Mouse (Mus musculus) heart, embryonic 15.5 days (tissue): ENCODE measurements around the gene Pank3. TPM values are rescaled to one million over a fixed set of nuclear protein-coding genes. Genes with fewer than 3 reads are reported as not detected.

Source experiments
- ATAC-seq: fragments of 200-750 bp; cut with Nextera tagmentation; replicated peaks from 2 replicates; pipeline ENCODE4 v1.8.0; 2017; ENCODE audit warnings: low read depth, moderate TSS enrichment; ENCODE audit not compliant: insufficient number of reproducible peaks, insufficient read depth, low FRiP score
- H3K27ac ChIP-seq: fragments of 300-500 bp; sonication (generic); 2 replicates; pipeline ENCODE4 v1.5.1; 2015; ENCODE audit warnings: mild to moderate bottlenecking, inconsistent platforms
- H3K27me3 ChIP-seq: fragments of 300-500 bp; sonication (generic); 2 replicates; pipeline ENCODE4 v1.6.1; 2015; ENCODE audit warnings: inconsistent platforms
- H3K36me3 ChIP-seq: fragments of 300-500 bp; sonication (generic); 2 replicates; pipeline ENCODE4 v1.6.1; 2015; ENCODE audit warnings: mild to moderate bottlenecking, inconsistent platforms
- H3K4me1 ChIP-seq: fragments of 300-500 bp; sonication (generic); replicated peaks from 2 replicates; pipeline ENCODE4 v1.6.1; 2015; ENCODE audit warnings: inconsistent platforms
- H3K4me2 ChIP-seq: fragments of 300-500 bp; sonication (generic); 2 replicates; pipeline ENCODE4 v1.6.1; 2015; ENCODE audit warnings: inconsistent platforms, mild to moderate bottlenecking, moderate library complexity
- H3K4me3 ChIP-seq: fragments of 300-500 bp; sonication (generic); 2 replicates; pipeline ENCODE4 v1.5.1; 2015; ENCODE audit warnings: mild to moderate bottlenecking, inconsistent platforms
- H3K9ac ChIP-seq: fragments of 300-500 bp; sonication (generic); 2 replicates; pipeline ENCODE4 v1.6.1; 2015; ENCODE audit warnings: mild to moderate bottlenecking, inconsistent platforms
- H3K9me3 ChIP-seq: fragments of 300-500 bp; sonication (generic); replicated peaks from 2 replicates; pipeline ENCODE4 v1.6.1; 2016; ENCODE audit warnings: inconsistent platforms
- WGBS: fragments of 180-500 bp; shearing (Covaris S2); methylation state at CpG from one replicate; pipeline ENCODE4 v1.1.7; 2015; ENCODE audit warnings: mixed read lengths; 5-methylcytosine and 5-hydroxymethylcytosine counted together
- polyA plus RNA-seq: library from polyadenylated mRNA; unstranded; fragments of >200 nt; fragmentation: Nextera tagmentation; extraction: Ambion mirVana; gene quantifications from 2 replicates; pipeline ENCODE4 v1.2.1, GENCODE M21; 2015

Pank3 gene
- polyA plus RNA-seq, 1 experiment from 2014 or later = 8.3 TPM

GRCm38 (mm10) chr11:35754906-35755418, 14.3 kb upstream of the Pank3 start:
- H3K4me2 ChIP-seq = no peak overlapping the region
- 85% methylated on average over 4 of the region's 4 CpGs for WGBS
- no peaks in the 10 kb centered on the region for H3K4me1 ChIP-seq
- H3K9ac ChIP-seq = no peak overlapping the region
- no peak for ATAC-seq
- H3K4me3 ChIP-seq = no peak overlapping the region
- H3K36me3 ChIP-seq = no peaks in the 10 kb centered on the region
- no peak overlapping the region for H3K27ac ChIP-seq
- H3K9me3 ChIP-seq = no peaks in the 10 kb centered on the region
- H3K27me3 ChIP-seq = no peaks in the 10 kb centered on the region

- no peak overlapping the region for H3K27ac ChIP-seq
- ATAC-seq = no peak
- no peaks in the 10 kb centered on the region for H3K9me3 ChIP-seq
- no peak overlapping the region for H3K9ac ChIP-seq
- no peak overlapping the region for H3K4me2 ChIP-seq
- H3K4me3 ChIP-seq = no peak overlapping the region
- H3K4me1 ChIP-seq = no peaks in the 10 kb centered on the region
- H3K27me3 ChIP-seq = no peaks in the 10 kb centered on the region
- no peaks in the 10 kb centered on the region for H3K36me3 ChIP-seq
- 53% methylated on average over 6 of the region's 6 CpGs for WGBS
Observed at GRCm38 (mm10) chr11:35755546-35755945, 13.7 kb upstream of the Pank3 start.

- Histone ChIP-seq H3K4me3 (no peak overlapping the region), H3K9me3 (no peaks in the 10 kb centered on the region), H3K4me1 (no peaks in the 10 kb centered on the region), H3K4me2 (no peak overlapping the region), H3K27ac (no peak overlapping the region), H3K36me3 (no peaks in the 10 kb centered on the region), H3K9ac (no peak overlapping the region), H3K27me3 (no peaks in the 10 kb centered on the region)
- 71% methylated on average over 11 of the region's 11 CpGs for WGBS
- ATAC-seq = no peak
Observed at GRCm38 (mm10) chr11:35756411-35757303, 12.6 kb upstream of the Pank3 start.

GRCm38 (mm10) chr11:35760001-35760626, 9.2 kb upstream of the Pank3 start:
- Histone ChIP-seq H3K4me1 (no peaks in the 10 kb centered on the region), H3K4me2 (no peak overlapping the region), H3K36me3 (no peaks in the 10 kb centered on the region), H3K27me3 (no peaks in the 10 kb centered on the region), H3K4me3 (no peak overlapping the region), H3K27ac (no peak overlapping the region), H3K9ac (no peak overlapping the region), H3K9me3 (no peaks in the 10 kb centered on the region)
- ATAC-seq = no peak
- WGBS = 62% methylated on average over 7 of the region's 7 CpGs

- ATAC-seq = no peak
- H3K27me3 ChIP-seq = no peaks in the 10 kb centered on the region
- WGBS = 90% methylated on average over 4 of the region's 4 CpGs
- H3K9me3 ChIP-seq = no peaks in the 10 kb centered on the region
- H3K4me1 ChIP-seq = no peaks in the 10 kb centered on the region
- H3K27ac ChIP-seq = no peak overlapping the region
- no peak overlapping the region for H3K9ac ChIP-seq
- H3K4me2 ChIP-seq = no peak overlapping the region
- no peak overlapping the region for H3K4me3 ChIP-seq
- H3K36me3 ChIP-seq = no peaks in the 10 kb centered on the region
Observed at GRCm38 (mm10) chr11:35760627-35761003, 8.7 kb upstream of the Pank3 start.

GRCm38 (mm10) chr11:35766845-35767244, 2.4 kb upstream of the Pank3 start:
- Histone ChIP-seq H3K9me3 (no peaks in the 10 kb centered on the region), H3K9ac (no peak overlapping the region), H3K4me1 (peaks cover 10% of the 10 kb centered on the region), H3K27me3 (no peaks in the 10 kb centered on the region), H3K27ac (no peak overlapping the region), H3K4me3 (no peak overlapping the region), H3K4me2 (no peak overlapping the region), H3K36me3 (no peaks in the 10 kb centered on the region)
- 80% methylated on average over 5 of the region's 5 CpGs for WGBS
- no peak for ATAC-seq

GRCm38 (mm10) chr11:35769746-35770437, 608 bp downstream of the Pank3 start:
- under 1% methylated on average over 40 of the region's 41 CpGs for WGBS
- Histone ChIP-seq H3K27ac (peak overlapping the region; percentile 91), H3K9ac (peak overlapping the region; percentile 86), H3K27me3 (no peaks in the 10 kb centered on the region), H3K4me3 (peak overlapping the region; percentile 70), H3K4me2 (peak overlapping the region; percentile 71), H3K4me1 (peaks cover 10% of the 10 kb centered on the region), H3K36me3 (no peaks in the 10 kb centered on the region; the same call in 1 of the 2 replicates), H3K9me3 (no peaks in the 10 kb centered on the region)
- ATAC-seq = peak; percentile 91

- peaks cover 10% of the 10 kb centered on the region for H3K4me1 ChIP-seq
- ATAC-seq = no peak
- peak overlapping the region; percentile 71 for H3K4me2 ChIP-seq
- peaks cover under 1% of the 10 kb centered on the region for H3K36me3 ChIP-seq
- WGBS = 47% methylated on average over 9 of the region's 9 CpGs
- H3K9ac ChIP-seq = peak overlapping the region; percentile 86
- no peaks in the 10 kb centered on the region for H3K9me3 ChIP-seq
- H3K4me3 ChIP-seq = peak overlapping the region; percentile 70
- H3K27me3 ChIP-seq = no peaks in the 10 kb centered on the region
- no peak overlapping the region for H3K27ac ChIP-seq
Observed at GRCm38 (mm10) chr11:35770741-35771504, 1.6 kb downstream of the Pank3 start.

- Histone ChIP-seq H3K4me3 (no peak overlapping the region), H3K9me3 (no peaks in the 10 kb centered on the region), H3K27me3 (no peaks in the 10 kb centered on the region), H3K4me1 (peaks cover 7% of the 10 kb centered on the region), H3K27ac (no peak overlapping the region), H3K4me2 (no peak overlapping the region), H3K36me3 (peaks cover 41% of the 10 kb centered on the region), H3K9ac (no peak overlapping the region)
- WGBS = 94% methylated on average over 3 of the region's 3 CpGs
- no peak for ATAC-seq
Observed at GRCm38 (mm10) chr11:35775606-35776005, 6.3 kb downstream of the Pank3 start.

GRCm38 (mm10) chr11:35776452-35776851, 7.2 kb downstream of the Pank3 start:
- H3K36me3 ChIP-seq = peaks cover 42% of the 10 kb centered on the region
- H3K27ac ChIP-seq = no peak overlapping the region
- 82% methylated on average over 3 of the region's 3 CpGs for WGBS

More at GRCm38 (mm10) chr11:35776452-35776851, 7.2 kb downstream of the Pank3 start:
- no peak for ATAC-seq
- H3K4me3 ChIP-seq = no peak overlapping the region
- H3K27me3 ChIP-seq = no peaks in the 10 kb centered on the region
- H3K4me2 ChIP-seq = no peak overlapping the region
- no peak overlapping the region for H3K9ac ChIP-seq
- no peaks in the 10 kb centered on the region; the same call in 1 of the 2 replicates for H3K4me1 ChIP-seq
- no peaks in the 10 kb centered on the region for H3K9me3 ChIP-seq
